Mouse (Mus musculus) lung, postnatal 0 days (tissue): ENCODE measurements around the gene Celf2.

ENCODE experiments used
- CTCF ChIP-seq: IDR thresholded peaks from 2 replicates; pipeline ENCODE4 v1.5.1; 2016; ENCODE audit warnings: antibody characterized with exemption, mild to moderate bottlenecking
- EP300 ChIP-seq: IDR thresholded peaks from 2 replicates; pipeline ENCODE4 v1.6.1; 2016; ENCODE audit warnings: antibody characterized with exemption, mild to moderate bottlenecking, control low read depth

- TF ChIP-seq CTCF = no peak
- no peak for TF ChIP-seq EP300
Measured at GRCm38 (mm10) chr2:6762381-6762780, 747.0 kb downstream of the Celf2 start.
